Mouse (Mus musculus): ENCODE data around the gene Chrnd.

DNA sequence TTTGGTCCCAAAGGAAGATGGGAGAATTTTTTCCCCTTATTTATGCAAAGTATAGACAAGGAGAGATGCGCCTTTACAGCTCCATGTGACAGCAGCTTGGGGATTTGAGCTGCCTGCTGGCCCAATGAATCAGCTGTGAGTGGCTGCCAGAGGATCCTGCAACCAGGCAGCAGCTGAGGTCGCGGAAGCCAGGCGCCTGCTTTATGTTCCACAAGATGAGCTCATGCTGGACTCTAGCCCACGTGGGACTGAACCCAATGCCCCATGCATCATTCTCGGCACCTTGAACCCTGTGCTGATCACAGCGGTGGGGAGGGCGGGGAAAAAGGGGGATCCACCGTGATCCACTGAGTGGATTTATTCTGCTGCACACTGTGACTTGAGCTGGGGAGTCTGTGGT, 48.0 kb upstream of the Chrnd start:
- TF ChIP-seq POLR2A (IDR thresholded peaks at IDR 0.05; ENCODE audit: borderline replicate concordance, control insufficient read depth, low read depth, low read length) (no peak), CTCF (IDR thresholded peaks at IDR 0.05; ENCODE audit: control insufficient read depth, insufficient read depth, low read length) (no peak)

Measured in bone marrow, adult 2 months (tissue).